Mouse (Mus musculus) thymus, adult 2 months (tissue): ENCODE results near the gene Fam219a. TPM values are rescaled to one million over a fixed set of nuclear protein-coding genes. Genes with fewer than 3 reads are reported as not detected.

Source experiments
- DNase-seq: peaks from one replicate; pipeline ENCODE4 v3.0.0; 2021
- H3K27ac ChIP-seq: fragments of 200-500 bp; 2 replicates; pipeline ENCODE4 v1.5.1; 2012; ENCODE audit warnings: low read length, control low read depth; ENCODE audit not compliant: control insufficient read depth, insufficient read depth
- H3K27me3 ChIP-seq: fragments of 200-500 bp; 2 replicates; pipeline ENCODE4 v1.6.1; 2012; ENCODE audit warnings: mild to moderate bottlenecking, low read length, moderate library complexity, mixed read lengths; ENCODE audit not compliant: control insufficient read depth, insufficient read depth
- H3K36me3 ChIP-seq: fragments of 200-500 bp; 2 replicates; pipeline ENCODE4 v1.6.1; 2012; ENCODE audit warnings: mild to moderate bottlenecking, low read length, moderate library complexity; ENCODE audit not compliant: control insufficient read depth, insufficient read depth
- H3K4me1 ChIP-seq: fragments of 200-500 bp; replicated peaks from 2 replicates; pipeline ENCODE4 v1.6.1; 2012; ENCODE audit warnings: low read length; ENCODE audit not compliant: control insufficient read depth, insufficient read depth
- H3K4me3 ChIP-seq: fragments of 200-500 bp; 2 replicates; pipeline ENCODE4 v1.5.1; 2012; ENCODE audit warnings: mild to moderate bottlenecking, low read length, control low read depth, moderate library complexity; ENCODE audit not compliant: control insufficient read depth, insufficient read depth
- CTCF ChIP-seq: fragments of 200-500 bp; IDR thresholded peaks from 2 replicates; pipeline ENCODE4 v1.5.1; 2012; ENCODE audit warnings: mild to moderate bottlenecking, control low read depth, low read length, moderate library complexity, borderline replicate concordance; ENCODE audit not compliant: control insufficient read depth, poor library complexity, insufficient read depth; ENCODE audit errors: extremely low read depth
- POLR2A ChIP-seq: fragments of 200-500 bp; IDR thresholded peaks from 2 replicates; pipeline ENCODE4 v1.6.1; 2012; ENCODE audit warnings: mild to moderate bottlenecking, low read length, control low read depth, moderate library complexity; ENCODE audit not compliant: control insufficient read depth, poor library complexity, insufficient read depth; ENCODE audit errors: extremely low read depth
- WGBS: fragments of 180-500 bp; shearing (Covaris S2); methylation state at CpG from one replicate; pipeline ENCODE4 v1.1.7; 2018; 5-methylcytosine and 5-hydroxymethylcytosine counted together
- polyA plus RNA-seq: library from polyadenylated mRNA; depleted of rRNA; stranded (reverse); fragments of >200 nt; gene quantifications from 2 replicates; pipeline ENCODE4 v1.2.3, GENCODE M21; 2012

Fam219a gene
- polyA plus RNA-seq, 1 experiment = 23.0 TPM

GRCm38 (mm10) chr4:41604476-41605396 lies 35.4 kb upstream of the Fam219a start:
- no peaks in the 10 kb centered on the region for H3K36me3 ChIP-seq
- H3K27me3 ChIP-seq = no peaks in the 10 kb centered on the region
- no peak overlapping the region for H3K27ac ChIP-seq
- H3K4me3 ChIP-seq = no peak overlapping the region
- no peaks in the 10 kb centered on the region for H3K4me1 ChIP-seq
- no peak for TF ChIP-seq CTCF
- no peak for TF ChIP-seq POLR2A
- 51% methylated on average over 8 of the region's 8 CpGs for WGBS
- no peak for DNase-seq

- 18% methylated on average over 4 of the region's 4 CpGs for WGBS
- H3K36me3 ChIP-seq = no peaks in the 10 kb centered on the region
- H3K27me3 ChIP-seq = no peaks in the 10 kb centered on the region
- no peak overlapping the region for H3K27ac ChIP-seq
- H3K4me1 ChIP-seq = no peaks in the 10 kb centered on the region
- DNase-seq = no peak
- no peak overlapping the region for H3K4me3 ChIP-seq
- TF ChIP-seq CTCF = no peak
- no peak for TF ChIP-seq POLR2A
Measured at GRCm38 (mm10) chr4:41602818-41603217, 33.5 kb upstream of the Fam219a start.

GRCm38 (mm10) chr4:41583353-41583752 lies 14.0 kb upstream of the Fam219a start:
- 92% methylated on average over 7 of the region's 7 CpGs for WGBS
- no peaks in the 10 kb centered on the region for H3K36me3 ChIP-seq
- no peak for DNase-seq
- TF ChIP-seq POLR2A = no peak
- no peak for TF ChIP-seq CTCF
- H3K4me3 ChIP-seq = no peak overlapping the region
- H3K4me1 ChIP-seq = no peaks in the 10 kb centered on the region
- no peak overlapping the region for H3K27ac ChIP-seq
- H3K27me3 ChIP-seq = no peaks in the 10 kb centered on the region; the same call in 1 of the 2 replicates

- DNase-seq = no peak
Measured at GRCm38 (mm10) chr4:41575914-41576313, 6.6 kb upstream of the Fam219a start.

GRCm38 (mm10) chr4:41573492-41573891 lies 4.2 kb upstream of the Fam219a start:
- no peak for DNase-seq
- H3K36me3 ChIP-seq = no peaks in the 10 kb centered on the region
- 87% methylated on average over 4 of the region's 4 CpGs for WGBS
- H3K27ac ChIP-seq = no peak overlapping the region
- no peak for TF ChIP-seq POLR2A
- TF ChIP-seq CTCF = no peak
- no peaks in the 10 kb centered on the region for H3K27me3 ChIP-seq
- H3K4me3 ChIP-seq = no peak overlapping the region
- H3K4me1 ChIP-seq = peaks cover 8% of the 10 kb centered on the region

More at GRCm38 (mm10) chr4:41575914-41576313, 6.6 kb upstream of the Fam219a start:
- H3K4me1 ChIP-seq = no peaks in the 10 kb centered on the region
- no peak for TF ChIP-seq POLR2A
- no peak for TF ChIP-seq CTCF
- no peaks in the 10 kb centered on the region for H3K27me3 ChIP-seq
- WGBS = 83% methylated on average over 6 of the region's 6 CpGs
- H3K36me3 ChIP-seq = no peaks in the 10 kb centered on the region
- no peak overlapping the region for H3K27ac ChIP-seq
- no peak overlapping the region for H3K4me3 ChIP-seq

GRCm38 (mm10) chr4:41571490-41571889 lies 2.2 kb upstream of the Fam219a start:
- WGBS = 64% methylated on average over 5 of the region's 5 CpGs

More at GRCm38 (mm10) chr4:41571490-41571889, 2.2 kb upstream of the Fam219a start:
- no peaks in the 10 kb centered on the region; the same call in 1 of the 2 replicates for H3K27me3 ChIP-seq
- no peaks in the 10 kb centered on the region for H3K36me3 ChIP-seq
- H3K27ac ChIP-seq = no peak overlapping the region
- TF ChIP-seq CTCF (no peak), POLR2A (no peak)
- H3K4me1 ChIP-seq = peaks cover 15% of the 10 kb centered on the region
- no peak overlapping the region for H3K4me3 ChIP-seq
- no peak for DNase-seq
